Mouse (Mus musculus): ENCODE results near the gene Rab20.
"Not testable (repeated sequence)": the region's sequence is repeated elsewhere in the genome, so short reads cannot be mapped to it uniquely, and the experiment has no call there.

The Rab20 gene

GRCm38 (mm10) chr8:11477811-11478761 is at the start of gene Rab20:
TSS of gene Rab20 (minus strand) at chr8:11478710.
- DNase-seq (ENCODE audit: extremely low spot score, low read depth, low spot score): no peak

DNA sequence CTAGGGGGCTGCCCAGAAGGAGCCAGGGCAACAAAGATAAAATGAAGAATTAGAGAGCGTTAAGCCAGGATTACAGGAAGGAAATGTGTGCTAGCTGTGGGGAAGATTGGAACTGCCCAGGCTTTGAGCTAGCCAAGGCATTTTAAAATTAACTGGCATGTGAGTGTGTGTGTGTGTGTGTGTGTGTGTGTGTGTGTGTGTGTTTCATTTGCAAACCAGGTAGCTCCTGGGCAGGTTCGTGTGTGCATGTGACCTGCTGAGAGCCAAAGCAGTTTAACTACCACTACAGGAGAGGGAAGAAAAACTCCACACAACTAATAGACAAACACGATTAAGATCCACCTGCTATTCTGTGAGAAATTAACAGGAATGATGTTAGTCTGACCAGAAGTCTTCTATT is 44.8 kb upstream of the Rab20 start:
- no peak for DNase-seq (ENCODE audit: extremely low spot score, low read depth, low spot score)

GRCm38 (mm10) chr8:11518676-11519075 is 40.2 kb upstream of the Rab20 start:
- no peak for DNase-seq (ENCODE audit: extremely low spot score, low read depth, low spot score)

- no peak for DNase-seq (ENCODE audit: extremely low spot score, low read depth, low spot score)
Observed at GRCm38 (mm10) chr8:11518056-11518396, 39.5 kb upstream of the Rab20 start.

GRCm38 (mm10) chr8:11517366-11518055 is 39.0 kb upstream of the Rab20 start:
- no peak for DNase-seq (ENCODE audit: extremely low spot score, low read depth, low spot score)

DNA sequence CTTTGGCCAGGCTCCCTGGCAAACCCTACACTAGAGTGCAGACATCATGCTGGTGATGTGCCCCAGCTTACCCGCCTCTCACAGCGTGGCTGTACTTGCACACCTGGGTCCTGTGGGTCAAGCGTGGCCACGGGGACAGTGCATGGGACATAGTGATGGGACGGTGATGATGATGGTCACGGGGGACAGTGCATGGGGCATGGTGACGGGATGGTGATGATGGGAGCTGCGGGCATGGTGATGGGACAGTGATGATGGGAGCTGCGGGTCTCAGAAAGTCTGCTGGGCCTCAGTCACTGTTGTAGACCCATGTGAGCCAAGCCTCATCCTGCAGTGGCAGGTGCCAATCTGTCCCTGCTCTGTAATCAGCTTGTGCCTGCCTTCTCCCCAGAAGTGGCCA is 37.8 kb upstream of the Rab20 start:
- DNase-seq (ENCODE audit: extremely low spot score, low read depth, low spot score): no peak

DNA sequence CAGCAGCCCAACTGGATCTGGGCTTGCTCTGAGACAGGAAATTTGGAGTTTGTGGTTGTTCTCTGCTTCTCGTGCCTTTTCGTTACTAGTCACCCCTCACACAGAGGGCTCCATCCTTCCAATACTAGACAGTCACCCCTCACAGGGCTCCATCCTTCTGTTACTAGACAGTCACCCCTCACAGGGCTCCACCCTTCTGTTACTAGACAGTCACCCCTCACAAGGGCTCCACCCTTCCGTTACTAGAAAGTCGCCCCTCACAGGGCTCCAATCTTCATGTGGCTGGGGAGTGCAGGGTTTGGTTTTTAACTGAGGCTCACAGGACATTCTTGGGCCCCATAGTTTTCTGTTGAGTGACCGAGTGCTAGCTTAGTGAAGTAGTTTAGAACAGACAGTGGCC is 34.7 kb upstream of the Rab20 start:
- DNase-seq (ENCODE audit: extremely low spot score, low read depth, low spot score): no peak

- DNase-seq (ENCODE audit: extremely low spot score, low read depth, low spot score): no peak
Observed at GRCm38 (mm10) chr8:11512711-11513110, 34.2 kb upstream of the Rab20 start.

DNA sequence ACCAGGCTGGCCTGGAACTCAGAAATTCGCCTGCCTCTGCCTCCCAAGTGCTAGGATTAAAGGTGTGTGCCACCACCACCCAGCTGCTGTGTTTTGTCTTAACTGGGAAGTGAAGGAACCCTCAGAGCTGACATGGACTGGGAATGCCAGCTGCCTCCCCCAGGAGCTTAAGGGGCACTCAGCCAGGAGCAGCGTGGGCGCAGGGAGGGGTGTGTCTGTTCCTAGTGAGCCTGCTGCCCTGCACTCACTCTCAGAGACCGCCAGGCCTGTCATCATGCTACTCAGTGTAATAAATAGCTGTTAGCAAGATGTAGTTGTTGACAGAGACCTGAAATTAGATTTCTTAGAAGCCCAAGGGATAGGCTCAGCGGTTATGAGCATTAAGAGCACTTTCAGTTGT is 32.5 kb upstream of the Rab20 start:
- DNase-seq (ENCODE audit: extremely low spot score, low read depth, low spot score): no peak

DNA sequence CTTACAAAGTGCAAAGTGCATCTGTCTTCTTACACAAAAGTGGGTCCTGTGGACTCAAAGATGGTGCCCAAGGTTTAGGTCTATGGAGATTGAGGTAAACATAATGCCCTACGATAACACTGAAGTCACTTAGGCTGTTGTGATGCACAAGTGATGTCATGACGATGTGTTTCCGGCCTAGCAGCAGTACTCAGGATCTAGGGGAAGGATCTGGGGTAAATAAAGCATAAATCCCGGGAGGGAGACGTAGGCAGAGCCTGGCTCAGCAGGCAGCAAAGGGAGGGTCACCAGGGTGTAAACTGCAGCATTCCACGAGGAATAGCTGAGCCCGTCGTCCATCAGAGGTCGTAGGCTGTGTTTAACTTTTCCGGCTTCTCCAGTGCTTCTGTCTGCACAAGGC is 30.4 kb upstream of the Rab20 start:
- no peak for DNase-seq (ENCODE audit: extremely low spot score, low read depth, low spot score)

DNA sequence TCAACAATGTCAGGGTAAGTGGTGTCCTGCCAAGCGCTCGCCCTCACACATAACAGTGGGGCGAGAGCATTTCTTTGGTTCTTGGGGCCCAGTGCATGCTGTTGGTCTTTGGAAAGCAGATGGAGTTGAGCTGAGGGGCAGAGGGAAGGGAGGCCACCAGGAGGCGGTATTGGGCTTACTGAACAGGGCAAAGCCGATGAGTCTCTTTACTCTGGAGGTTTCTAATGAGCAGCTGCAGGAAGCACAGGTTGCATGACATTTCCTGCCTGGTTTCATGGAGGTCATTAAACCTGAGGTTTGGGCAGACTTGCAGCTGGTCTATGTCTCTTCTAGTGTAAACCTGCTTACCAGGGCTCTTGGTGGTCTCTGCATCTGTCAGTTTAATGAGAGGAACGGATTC is 28.3 kb upstream of the Rab20 start:
- DNase-seq (ENCODE audit: extremely low spot score, low read depth, low spot score): peak; percentile 49

DNA sequence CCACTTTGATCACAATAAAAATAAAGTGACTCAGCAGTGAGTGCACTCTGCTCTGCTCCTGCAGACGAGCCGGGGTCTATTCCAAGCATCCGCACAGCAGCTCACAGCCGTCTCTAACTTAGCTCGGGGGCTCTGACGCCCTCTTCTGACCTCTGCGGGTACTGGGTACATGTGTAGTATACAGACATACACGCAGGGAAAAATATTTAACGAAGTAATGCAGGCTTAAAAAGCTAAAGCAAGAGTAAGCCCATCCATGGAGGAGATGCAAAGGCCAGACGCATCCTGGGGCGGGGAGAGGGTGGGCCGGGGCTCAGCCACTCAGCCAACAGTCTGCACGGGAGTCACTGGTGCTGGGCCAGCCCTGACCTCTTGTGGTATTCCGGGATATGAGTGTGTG is 27.6 kb upstream of the Rab20 start:
- DNase-seq (ENCODE audit: extremely low spot score, low read depth, low spot score): no peak

DNA sequence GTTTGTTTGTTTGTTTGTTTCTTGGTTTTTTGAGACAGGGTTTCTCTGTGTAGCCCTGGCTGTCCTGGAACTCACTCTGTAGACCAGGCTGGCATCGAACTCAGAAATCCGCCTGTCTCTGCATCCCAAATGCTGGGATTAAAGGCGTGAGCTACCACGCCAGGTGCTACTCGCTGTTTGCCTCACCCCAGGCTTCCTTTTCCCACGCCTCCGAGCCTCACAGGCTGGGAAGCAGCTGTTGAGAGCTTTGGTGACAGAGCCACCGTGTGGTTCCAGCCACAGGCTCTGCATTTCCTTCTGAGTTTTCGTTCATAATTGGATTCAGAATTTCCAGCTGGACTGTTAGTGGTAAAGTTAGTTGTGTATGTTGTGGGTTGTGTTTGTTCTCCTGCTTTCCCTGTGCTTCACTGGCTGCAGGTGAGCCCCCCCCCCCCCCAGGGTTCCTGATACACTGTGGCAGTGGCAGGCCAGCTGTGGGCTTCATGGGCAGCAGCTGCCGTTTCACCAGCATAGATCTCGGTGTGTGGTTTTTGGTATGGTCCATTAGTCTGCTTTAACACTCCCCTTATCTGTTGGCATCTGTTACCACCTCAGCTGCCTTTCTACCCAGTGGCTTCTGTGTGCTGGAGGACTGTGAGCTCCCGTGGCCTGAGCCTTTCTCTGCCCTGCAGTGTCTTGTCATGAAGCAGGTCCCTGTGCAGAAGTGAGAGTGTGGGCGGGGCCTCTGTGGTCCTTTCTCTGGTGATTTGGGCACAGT is 25.1 kb upstream of the Rab20 start:
- DNase-seq (ENCODE audit: extremely low spot score, low read depth, low spot score): no peak

DNA sequence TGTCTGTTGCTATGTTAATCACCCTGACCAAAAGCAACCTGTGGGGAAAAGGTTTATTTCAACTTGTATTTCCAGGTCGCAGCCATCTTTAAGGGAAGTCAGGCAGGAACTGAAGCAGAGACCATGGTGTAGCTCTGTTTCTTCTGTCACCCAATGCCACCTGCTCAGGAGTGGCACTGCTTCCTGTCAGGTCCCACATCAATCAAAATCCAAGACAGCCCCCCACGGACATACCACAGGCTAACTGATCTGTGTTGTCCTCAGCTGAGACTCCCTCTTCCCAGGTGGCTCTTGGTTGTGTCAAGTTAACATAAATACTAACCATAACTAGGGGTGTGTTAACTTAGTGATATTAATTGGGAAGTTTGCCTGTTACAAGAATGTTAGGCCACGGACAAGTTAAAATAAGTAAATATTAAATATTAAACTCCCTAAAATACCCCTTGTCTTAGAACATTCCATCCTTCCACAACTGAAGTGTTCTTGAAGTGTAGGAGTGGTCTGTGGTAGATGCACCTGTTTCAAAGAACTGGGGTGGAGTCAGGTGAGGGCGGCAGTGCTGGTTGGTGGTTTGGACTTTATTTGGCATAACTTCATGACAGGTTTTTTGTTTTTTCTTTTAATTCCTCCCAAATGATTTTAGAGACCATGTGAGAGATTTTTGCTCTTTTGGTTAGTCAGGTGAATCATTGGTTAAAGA is 20.4 kb upstream of the Rab20 start:
- no peak for DNase-seq (ENCODE audit: extremely low spot score, low read depth, low spot score)

- DNase-seq (ENCODE audit: extremely low spot score, low read depth, low spot score): no peak
Observed at GRCm38 (mm10) chr8:11498281-11498680, 19.8 kb upstream of the Rab20 start.

GRCm38 (mm10) chr8:11497017-11497990 is 18.8 kb upstream of the Rab20 start, which contains the start of gene Naxd:
TSS of gene Naxd (plus strand) at chr8:11497506.
- peak; percentile 61 for DNase-seq (ENCODE audit: extremely low spot score, low read depth, low spot score)

- DNase-seq (ENCODE audit: extremely low spot score, low read depth, low spot score): not testable (repeated sequence)
Observed at GRCm38 (mm10) chr8:11492340-11492739, 13.8 kb upstream of the Rab20 start.

DNA sequence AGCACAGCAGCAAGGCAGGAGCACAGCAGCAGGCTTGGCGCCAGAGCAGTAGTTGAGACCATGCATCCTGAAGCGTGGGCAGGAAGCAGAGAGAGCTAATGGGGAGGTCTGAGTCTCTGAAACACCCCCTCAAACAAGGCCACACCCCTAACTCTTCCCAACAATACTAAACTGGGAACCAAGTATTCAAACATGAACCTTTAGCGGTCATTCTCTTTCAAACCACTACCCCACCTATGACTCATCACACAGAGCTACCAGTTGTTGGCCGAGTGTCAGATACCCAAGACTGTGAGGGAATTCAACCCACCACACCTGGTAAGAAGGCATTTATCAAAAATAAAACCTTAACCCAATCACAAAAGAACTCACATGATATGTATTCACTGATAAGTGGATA is 8.7 kb upstream of the Rab20 start:
- DNase-seq (ENCODE audit: extremely low spot score, low read depth, low spot score): no peak

DNA sequence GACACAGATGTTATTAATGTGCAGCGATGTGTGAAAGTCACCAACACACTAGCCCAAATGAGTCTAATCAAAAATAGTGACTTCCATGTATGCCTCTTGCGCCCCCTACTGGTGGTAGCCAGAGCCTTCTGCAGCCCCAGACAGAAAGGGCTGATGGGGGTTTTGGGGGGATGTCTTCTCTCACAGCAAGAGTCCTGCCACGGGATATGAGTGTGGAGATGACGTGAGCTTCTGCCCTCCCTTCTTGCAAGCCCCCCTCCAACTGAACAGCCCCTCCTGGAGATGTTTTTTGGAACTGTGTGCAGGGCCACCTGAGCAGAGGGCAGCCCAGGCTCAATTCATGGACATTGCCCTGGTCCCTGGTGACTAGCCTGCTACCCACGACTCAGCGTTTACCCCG is 7.6 kb upstream of the Rab20 start:
- peak; percentile 47 for DNase-seq (ENCODE audit: extremely low spot score, low read depth, low spot score)

DNA sequence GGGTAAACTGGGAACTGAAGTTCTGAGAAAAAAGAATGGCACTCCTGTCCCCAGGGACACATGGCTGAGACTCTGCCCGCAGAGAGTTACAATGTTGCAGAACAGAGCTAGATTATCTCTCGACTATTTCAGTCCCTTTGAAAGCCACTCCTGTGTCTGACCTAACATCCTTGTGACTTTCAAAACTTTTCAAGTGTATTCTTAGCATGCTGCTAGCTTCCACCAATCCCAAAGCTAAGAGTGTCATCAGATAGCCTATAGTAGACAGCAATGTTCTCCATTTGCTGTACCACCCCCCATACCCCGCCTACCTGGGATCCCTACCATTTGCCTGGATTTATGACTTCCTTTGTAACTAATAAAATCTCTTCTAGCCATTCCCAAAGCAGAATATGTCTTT is 4.0 kb upstream of the Rab20 start:
- DNase-seq (ENCODE audit: extremely low spot score, low read depth, low spot score): no peak
